Mouse (Mus musculus) megakaryocyte, embryonic 14.5 days (primary cell): Measurements from ENCODE around the gene Tpk1.

Source experiments
- FLI1 ChIP-seq: IDR thresholded peaks from 2 replicates; pipeline ENCODE4 v1.6.1; 2012; ENCODE audit warnings: low read length, inconsistent platforms, mixed read lengths
- GATA1 ChIP-seq: IDR thresholded peaks from 3 replicates; pipeline ENCODE4 v1.6.1; 2012; ENCODE audit warnings: mixed read lengths, low read length, inconsistent platforms, borderline replicate concordance

DNA sequence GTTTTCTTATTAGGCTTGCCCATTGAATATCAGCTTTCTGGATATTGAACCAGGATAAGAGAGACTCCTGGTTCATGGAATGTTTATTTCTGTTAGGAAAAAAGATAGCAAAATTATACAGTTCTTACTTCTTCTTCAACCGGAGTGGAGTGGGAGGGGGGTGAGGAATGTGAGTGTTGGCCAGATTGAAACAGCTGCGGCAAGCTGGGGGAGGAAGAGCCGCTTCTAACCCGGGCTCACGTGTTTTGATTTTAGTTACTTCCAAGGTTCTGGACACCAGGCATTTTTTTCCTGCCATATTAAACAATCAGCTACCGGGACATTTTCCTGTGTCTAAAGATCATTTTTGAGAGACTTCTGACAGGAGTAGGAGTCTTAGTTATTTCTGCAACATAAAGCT is 356.0 kb downstream of the Tpk1 start:
- TF ChIP-seq GATA1 (no peak), FLI1 (no peak)
